Mouse (Mus musculus) small intestine, adult 2 months (tissue): ENCODE results near the gene Ggt6. TPM values are rescaled to one million over a fixed set of nuclear protein-coding genes. Genes with fewer than 3 reads are reported as not detected.
"Not testable (repeated sequence)": the region's sequence is repeated elsewhere in the genome, so short reads cannot be mapped to it uniquely, and the experiment has no call there.

ENCODE experiments used
- H3K27ac ChIP-seq: fragments of 200-500 bp; 2 replicates; pipeline ENCODE4 v1.5.1; 2012; ENCODE audit warnings: low read depth, low read length, control low read depth, inconsistent platforms; ENCODE audit not compliant: insufficient read depth
- H3K27me3 ChIP-seq: fragments of 200-500 bp; 2 replicates; pipeline ENCODE4 v1.6.1; 2012; ENCODE audit warnings: mild to moderate bottlenecking, moderate library complexity, low read length, inconsistent platforms; ENCODE audit not compliant: control insufficient read depth, insufficient read depth
- H3K36me3 ChIP-seq: fragments of 200-500 bp; 2 replicates; pipeline ENCODE4 v1.6.1; 2012; ENCODE audit warnings: mild to moderate bottlenecking, low read length, control low read depth, inconsistent platforms; ENCODE audit not compliant: control insufficient read depth, insufficient read depth
- H3K4me1 ChIP-seq: fragments of 200-500 bp; 2 replicates; pipeline ENCODE4 v1.6.1; 2012; ENCODE audit warnings: low read length, inconsistent platforms, mixed read lengths; ENCODE audit not compliant: control insufficient read depth, insufficient read depth, insufficient read length
- H3K4me3 ChIP-seq: fragments of 200-500 bp; 2 replicates; pipeline ENCODE4 v1.5.1; 2012; ENCODE audit warnings: low read depth, mild to moderate bottlenecking, control low read depth, inconsistent platforms, low read length, moderate library complexity
- CTCF ChIP-seq: fragments of 200-500 bp; IDR thresholded peaks from 2 replicates; pipeline ENCODE4 v1.5.1; 2012; ENCODE audit warnings: low read depth, mild to moderate bottlenecking, control low read depth, inconsistent platforms, low read length, moderate library complexity, mixed read lengths; ENCODE audit not compliant: insufficient replicate concordance, insufficient read length; ENCODE audit errors: extremely low read depth
- POLR2A ChIP-seq: fragments of 200-500 bp; IDR thresholded peaks from 2 replicates; pipeline ENCODE4 v1.6.1; 2012; ENCODE audit warnings: low read depth, mild to moderate bottlenecking, control low read depth, inconsistent platforms, low read length, moderate library complexity
- WGBS: fragments of 180-500 bp; shearing (Covaris S2); methylation state at CpG from one replicate; pipeline ENCODE4 v1.1.7; 2018; 5-methylcytosine and 5-hydroxymethylcytosine counted together
- polyA plus RNA-seq: library from polyadenylated mRNA; depleted of rRNA; stranded (reverse); fragments of >200 nt; gene quantifications from 2 replicates; pipeline ENCODE4 v1.2.3, GENCODE M21; 2012

The Ggt6 gene
- polyA plus RNA-seq, 1 experiment: 60.1 TPM

GRCm38 (mm10) chr11:72428694-72429093, 6.6 kb upstream of the Ggt6 start:
- Histone ChIP-seq H3K4me1 (no peaks in the 10 kb centered on the region), H3K27ac (no peak overlapping the region), H3K36me3 (no peaks in the 10 kb centered on the region), H3K4me3 (no peak overlapping the region), H3K27me3 (no peaks in the 10 kb centered on the region)
- TF ChIP-seq CTCF (peak; percentile 74; the same call in 1 of the 2 replicates), POLR2A (no peak)
- WGBS: 0% methylated on average over 5 of the region's 5 CpGs

- H3K36me3 ChIP-seq: no peaks in the 10 kb centered on the region
- TF ChIP-seq POLR2A (no peak), CTCF (peak; percentile 82; the same call in 1 of the 2 replicates)
- H3K27ac ChIP-seq: no peak overlapping the region
- no peaks in the 10 kb centered on the region for H3K27me3 ChIP-seq
- H3K4me3 ChIP-seq: peak overlapping the region; percentile 34
- WGBS: 42% methylated on average over 7 of the region's 7 CpGs
- no peaks in the 10 kb centered on the region for H3K4me1 ChIP-seq
Measured at GRCm38 (mm10) chr11:72429288-72429690, 6.0 kb upstream of the Ggt6 start.

- not testable (repeated sequence) for H3K27me3 ChIP-seq, H3K4me3 ChIP-seq, H3K36me3 ChIP-seq, H3K4me1 ChIP-seq, H3K27ac ChIP-seq
- WGBS: 70% methylated on average over 9 of the region's 9 CpGs
Measured at GRCm38 (mm10) chr11:72430311-72431068, 4.8 kb upstream of the Ggt6 start.

- peak overlapping the region; percentile 95 for H3K27ac ChIP-seq
- peak overlapping the region; percentile 67 for H3K4me3 ChIP-seq
- TF ChIP-seq CTCF (no peak), POLR2A (no peak)
- H3K36me3 ChIP-seq: peaks cover 5% of the 10 kb centered on the region; the same call in 1 of the 2 replicates
- peaks cover 19% of the 10 kb centered on the region for H3K4me1 ChIP-seq
- WGBS: 11% methylated on average over 2 of the region's 2 CpGs
- no peaks in the 10 kb centered on the region for H3K27me3 ChIP-seq
Measured at GRCm38 (mm10) chr11:72435694-72436045, 344 bp downstream of the Ggt6 start.

GRCm38 (mm10) chr11:72436271-72436670, 945 bp downstream of the Ggt6 start:
- Histone ChIP-seq H3K4me1 (peaks cover 19% of the 10 kb centered on the region), H3K4me3 (peak overlapping the region; percentile 67), H3K27ac (peak overlapping the region; percentile 95), H3K27me3 (no peaks in the 10 kb centered on the region), H3K36me3 (peaks cover 5% of the 10 kb centered on the region; the same call in 1 of the 2 replicates)
- 29% methylated on average over 5 of the region's 5 CpGs for WGBS
- TF ChIP-seq POLR2A (no peak), CTCF (no peak)

- peak overlapping the region; percentile 67 for H3K4me3 ChIP-seq
- peak overlapping the region; percentile 24; the same call in 1 of the 2 replicates for H3K27ac ChIP-seq
- peaks cover 5% of the 10 kb centered on the region; the same call in 1 of the 2 replicates for H3K36me3 ChIP-seq
- 88% methylated on average over 16 of the region's 16 CpGs for WGBS
- no peaks in the 10 kb centered on the region for H3K27me3 ChIP-seq
- peaks cover 21% of the 10 kb centered on the region for H3K4me1 ChIP-seq
- no peak for TF ChIP-seq CTCF
- TF ChIP-seq POLR2A: no peak
Measured at GRCm38 (mm10) chr11:72436756-72437650, 1.7 kb downstream of the Ggt6 start.

- no peak overlapping the region for H3K4me3 ChIP-seq
Measured at GRCm38 (mm10) chr11:72438411-72438810, 3.1 kb downstream of the Ggt6 start.

GRCm38 (mm10) chr11:72440597-72440964, 5.3 kb downstream of the Ggt6 start:
- H3K27me3 ChIP-seq: not testable (repeated sequence)
- Histone ChIP-seq H3K36me3 (peaks cover 36% of the 10 kb centered on the region), H3K4me1 (peaks cover 21% of the 10 kb centered on the region), H3K27ac (peak overlapping the region; percentile 36), H3K4me3 (peak overlapping the region; percentile 84)
- WGBS: 25% methylated on average over 6 of the region's 6 CpGs

More at GRCm38 (mm10) chr11:72438411-72438810, 3.1 kb downstream of the Ggt6 start:
- no peaks in the 10 kb centered on the region for H3K27me3 ChIP-seq
- no peak for TF ChIP-seq CTCF
- H3K27ac ChIP-seq: 0 out of 2 replicates have a peak overlapping the region, but pooled peaks have one; percentile 10
- H3K36me3 ChIP-seq: peaks cover 15% of the 10 kb centered on the region
- peaks cover 21% of the 10 kb centered on the region for H3K4me1 ChIP-seq
- 25% methylated on average over 4 of the region's 4 CpGs for WGBS
